Mouse (Mus musculus) kidney, postnatal 10 days (tissue): ENCODE results near the gene Klra1.
"Not testable (repeated sequence)": the region's sequence is repeated elsewhere in the genome, so short reads cannot be mapped to it uniquely, and the experiment has no call there.

Source experiments
- DNase-seq: peaks from one replicate; pipeline ENCODE4 v3.0.0; 2021; ENCODE audit warnings: mixed read lengths

Gene Klra1

GRCm38 (mm10) chr6:130386750-130387149, at the start of gene Klra1:
Klra1 (minus strand) TSS chr6:130386874.
- no peak for DNase-seq

GRCm38 (mm10) chr6:130429511-130429910, 42.8 kb upstream of the Klra1 start:
- DNase-seq = no peak

GRCm38 (mm10) chr6:130419158-130419557, 32.5 kb upstream of the Klra1 start:
- no peak for DNase-seq

- DNase-seq = no peak
Measured at GRCm38 (mm10) chr6:130404882-130405281, 18.2 kb upstream of the Klra1 start.

- no peak for DNase-seq
Measured at GRCm38 (mm10) chr6:130385803-130386202, 871 bp downstream of the Klra1 start.

GRCm38 (mm10) chr6:130382375-130382774, 4.3 kb downstream of the Klra1 start:
- DNase-seq = no peak

- not testable (repeated sequence) for DNase-seq
Measured at GRCm38 (mm10) chr6:130345381-130345780, 41.3 kb downstream of the Klra1 start.

- not testable (repeated sequence) for DNase-seq
Measured at GRCm38 (mm10) chr6:130341973-130342372, 44.7 kb downstream of the Klra1 start.

GRCm38 (mm10) chr6:130337411-130337810, 49.3 kb downstream of the Klra1 start, which contains the start of gene Klra3:
Klra3 (minus strand) TSS chr6:130337574.
- DNase-seq = no peak
